Mouse (Mus musculus) midbrain, embryonic 14.5 days (tissue): ENCODE measurements around the gene Dgcr6. TPM values are rescaled to one million over a fixed set of nuclear protein-coding genes. Genes with fewer than 3 reads are reported as not detected.

Source experiments
- ATAC-seq: fragments of 200-750 bp; cut with Nextera tagmentation; 2 replicates; pipeline ENCODE4 v1.8.0; 2017; ENCODE audit warnings: moderate number of reproducible peaks, moderate library complexity; ENCODE audit not compliant: low FRiP score, low TSS enrichment
- DNase-seq: peaks from one replicate; pipeline ENCODE4 v3.0.0-alpha.2; 2015
- H3K27ac ChIP-seq: fragments of 300-500 bp; sonication (generic); replicated peaks from 2 replicates; pipeline ENCODE4 v1.5.1; 2014; ENCODE audit warnings: mild to moderate bottlenecking, low read depth, low read length, moderate library complexity
- H3K27me3 ChIP-seq: fragments of 300-500 bp; sonication (generic); 2 replicates; pipeline ENCODE4 v1.6.1; 2014; ENCODE audit warnings: low read length, control low read depth, mixed read lengths; ENCODE audit not compliant: control insufficient read depth, insufficient read depth
- H3K36me3 ChIP-seq: fragments of 300-500 bp; sonication (generic); 2 replicates; pipeline ENCODE4 v1.6.1; 2014; ENCODE audit warnings: low read length, control low read depth; ENCODE audit not compliant: control insufficient read depth, insufficient read depth
- H3K4me1 ChIP-seq: fragments of 300-500 bp; sonication (generic); 2 replicates; pipeline ENCODE4 v1.6.1; 2014; ENCODE audit warnings: mild to moderate bottlenecking, antibody characterized with exemption, low read length, control low read depth; ENCODE audit not compliant: control insufficient read depth, insufficient read depth
- H3K4me2 ChIP-seq: fragments of 300-500 bp; sonication (generic); 2 replicates; pipeline ENCODE4 v1.6.1; 2014; ENCODE audit warnings: mild to moderate bottlenecking, low read length, moderate library complexity
- H3K4me3 ChIP-seq: fragments of 300-500 bp; sonication (generic); replicated peaks from 2 replicates; pipeline ENCODE4 v1.5.1; 2014; ENCODE audit warnings: low read depth, low read length
- H3K9ac ChIP-seq: fragments of 300-500 bp; sonication (generic); replicated peaks from 2 replicates; pipeline ENCODE4 v1.6.1; 2014; ENCODE audit warnings: mild to moderate bottlenecking, low read length, moderate library complexity
- H3K9me3 ChIP-seq: fragments of 300-500 bp; sonication (generic); 2 replicates; pipeline ENCODE4 v1.6.1; 2016; ENCODE audit warnings: low read length, control low read depth, mixed read lengths; ENCODE audit not compliant: control insufficient read depth
- WGBS: fragments of 180-500 bp; shearing (Covaris S2); extraction: QIAGEN DNeasy Blood & Tissue Kit; methylation state at CpG from one replicate; pipeline ENCODE4 v1.1.7; 2014; 5-methylcytosine and 5-hydroxymethylcytosine counted together
- polyA plus RNA-seq: library from polyadenylated mRNA; unstranded; fragments of >200 nt; fragmentation: Nextera tagmentation; extraction: Ambion mirVana; gene quantifications from 2 replicates; pipeline ENCODE4 v1.2.1, GENCODE M21; 2014

Gene Dgcr6
- polyA plus RNA-seq, 1 experiment from 2014 or later, result 157 TPM

DNA sequence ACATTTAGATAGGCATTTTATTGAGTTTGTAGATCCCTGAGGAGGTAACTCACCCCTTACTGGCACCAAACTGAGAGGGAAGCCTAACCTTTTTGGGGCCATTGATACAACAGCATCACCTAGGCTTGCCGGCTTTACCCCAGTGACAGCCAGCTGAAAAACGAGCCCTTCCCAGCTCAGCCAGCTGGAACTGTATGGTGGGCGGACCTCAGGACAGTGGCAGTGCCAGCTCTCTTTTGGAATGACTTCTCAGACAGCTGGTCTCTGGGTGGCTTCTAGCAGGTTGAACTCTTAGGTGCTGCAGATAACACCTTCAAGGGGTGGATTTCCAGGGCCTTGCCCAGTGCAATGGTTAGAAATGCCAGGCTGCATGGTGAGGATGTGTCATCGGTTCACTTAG, 18.4 kb upstream of the Dgcr6 start:
- no peaks in the 10 kb centered on the region for H3K36me3 ChIP-seq
- no peak for DNase-seq
- WGBS, result 78% methylated on average over 4 of the region's 4 CpGs

DNA sequence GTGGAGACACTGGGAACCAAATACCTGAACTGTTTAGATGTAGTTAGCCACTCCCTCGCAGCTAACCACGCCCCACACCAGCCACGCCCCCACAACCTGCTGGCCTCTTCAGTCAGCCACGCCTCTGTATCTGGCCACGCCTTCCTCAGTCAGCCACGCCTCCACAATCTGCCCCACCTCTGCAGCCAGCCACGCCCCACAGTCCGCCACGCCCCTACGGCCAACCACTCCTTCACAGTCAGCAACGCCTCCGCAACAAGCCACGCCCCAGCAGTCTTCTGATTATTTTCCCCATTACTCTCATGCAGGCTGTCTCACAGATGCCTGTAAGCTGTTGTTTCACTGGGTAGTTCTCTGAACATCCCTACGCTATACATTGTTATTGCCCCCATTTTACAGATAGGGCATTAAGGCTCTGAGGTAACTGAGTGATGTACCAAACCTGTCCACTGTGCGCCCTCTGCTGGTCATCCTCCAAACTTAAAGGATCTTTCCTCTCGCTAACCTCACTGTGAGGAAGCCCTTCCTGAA, 16.2 kb upstream of the Dgcr6 start:
- Histone ChIP-seq H3K4me3 (no peak overlapping the region), H3K4me1 (no peaks in the 10 kb centered on the region), H3K9ac (no peak overlapping the region), H3K36me3 (no peaks in the 10 kb centered on the region), H3K27ac (no peak overlapping the region), H3K4me2 (no peak overlapping the region), H3K9me3 (no peaks in the 10 kb centered on the region), H3K27me3 (no peaks in the 10 kb centered on the region)
- ATAC-seq (no peak), DNase-seq (peak; percentile 70)
- 20% methylated on average over 16 of the region's 16 CpGs for WGBS

More for the DNA sequence above, 18.4 kb upstream of the Dgcr6 start:
- no peaks in the 10 kb centered on the region for H3K4me1 ChIP-seq
- H3K9me3 ChIP-seq, result no peaks in the 10 kb centered on the region
- no peak overlapping the region for H3K4me2 ChIP-seq
- H3K9ac ChIP-seq, result no peak overlapping the region
- H3K27ac ChIP-seq, result no peak overlapping the region
- no peaks in the 10 kb centered on the region for H3K27me3 ChIP-seq
- ATAC-seq, result no peak
- no peak overlapping the region for H3K4me3 ChIP-seq

DNA sequence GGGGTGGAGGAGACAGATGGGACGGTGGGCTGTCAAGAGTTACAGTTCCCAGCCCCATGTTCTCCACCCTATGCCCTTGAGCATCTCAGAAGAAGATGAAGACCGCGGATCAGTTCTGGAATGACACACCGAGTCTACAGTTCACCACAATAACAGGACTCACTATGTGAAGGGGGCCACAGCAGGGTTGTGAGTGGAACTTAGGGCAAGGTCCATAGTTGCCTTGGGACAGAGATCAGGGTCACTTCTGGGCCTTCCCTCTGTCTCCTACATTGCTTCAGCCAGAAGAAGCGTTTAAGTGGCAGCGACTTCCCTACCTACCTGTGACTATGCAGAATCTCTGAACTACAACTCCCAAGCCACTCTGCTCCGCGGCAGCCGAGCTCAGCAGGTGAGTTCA, 15.6 kb upstream of the Dgcr6 start:
- H3K27me3 ChIP-seq, result no peaks in the 10 kb centered on the region
- no peak overlapping the region for H3K27ac ChIP-seq
- H3K4me2 ChIP-seq, result no peak overlapping the region
- 54% methylated on average over 9 of the region's 9 CpGs for WGBS
- no peaks in the 10 kb centered on the region for H3K9me3 ChIP-seq
- no peak for DNase-seq
- H3K4me1 ChIP-seq, result no peaks in the 10 kb centered on the region
- no peaks in the 10 kb centered on the region for H3K36me3 ChIP-seq
- H3K9ac ChIP-seq, result no peak overlapping the region
- H3K4me3 ChIP-seq, result no peak overlapping the region
- no peak for ATAC-seq

DNA sequence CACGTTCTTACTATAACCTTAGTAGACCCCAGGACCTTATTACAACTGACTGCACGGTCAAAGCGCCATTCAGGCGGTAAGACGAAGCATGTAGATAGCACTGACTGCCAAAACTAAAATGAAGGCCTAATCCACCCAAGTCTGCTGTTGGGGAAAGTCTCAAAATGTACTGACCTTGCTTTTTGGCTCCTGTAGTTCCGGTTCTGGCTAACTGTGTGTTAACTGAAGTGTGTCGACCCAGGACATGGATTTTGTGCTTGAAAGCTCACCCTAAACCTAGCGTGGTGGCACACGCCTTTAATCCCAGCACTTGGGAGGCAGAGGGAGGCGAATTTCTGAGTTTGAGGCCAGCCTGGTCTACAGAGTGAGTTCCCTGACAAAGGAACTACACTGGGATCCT, 7.7 kb upstream of the Dgcr6 start:
- Histone ChIP-seq H3K27me3 (no peaks in the 10 kb centered on the region), H3K4me3 (no peak overlapping the region), H3K4me2 (no peak overlapping the region), H3K4me1 (no peaks in the 10 kb centered on the region), H3K9me3 (no peaks in the 10 kb centered on the region), H3K9ac (no peak overlapping the region), H3K36me3 (no peaks in the 10 kb centered on the region), H3K27ac (no peak overlapping the region)
- ATAC-seq, result no peak
- no peak for DNase-seq
- 82% methylated on average over 10 of the region's 10 CpGs for WGBS

DNA sequence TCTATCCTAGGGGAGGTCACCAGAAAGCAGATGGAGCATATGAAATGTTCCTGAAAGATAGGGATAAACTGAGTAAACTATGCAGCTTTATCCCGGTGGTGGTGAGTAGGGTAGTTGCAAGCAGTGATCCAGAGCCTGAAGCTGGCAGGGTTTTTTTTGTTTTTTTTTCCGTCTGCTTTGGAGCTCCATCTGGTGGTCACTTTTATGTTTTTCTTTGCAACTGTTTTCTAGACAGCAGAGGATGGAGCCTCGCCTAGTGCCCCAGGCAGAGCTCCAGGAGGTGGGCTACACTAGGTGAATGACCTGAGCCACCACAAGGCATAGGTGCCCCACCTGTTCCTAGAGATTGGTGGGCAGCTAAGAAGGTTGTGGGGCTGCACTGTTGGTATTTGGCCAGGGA, 5.0 kb upstream of the Dgcr6 start:
- Histone ChIP-seq H3K9me3 (no peaks in the 10 kb centered on the region), H3K36me3 (no peaks in the 10 kb centered on the region), H3K4me3 (no peak overlapping the region), H3K27ac (no peak overlapping the region), H3K4me2 (no peak overlapping the region), H3K27me3 (no peaks in the 10 kb centered on the region), H3K9ac (no peak overlapping the region), H3K4me1 (no peaks in the 10 kb centered on the region)
- WGBS, result 2% methylated on average over 3 of the region's 3 CpGs
- DNase-seq (peak; percentile 88), ATAC-seq (peak; percentile 50)

DNA sequence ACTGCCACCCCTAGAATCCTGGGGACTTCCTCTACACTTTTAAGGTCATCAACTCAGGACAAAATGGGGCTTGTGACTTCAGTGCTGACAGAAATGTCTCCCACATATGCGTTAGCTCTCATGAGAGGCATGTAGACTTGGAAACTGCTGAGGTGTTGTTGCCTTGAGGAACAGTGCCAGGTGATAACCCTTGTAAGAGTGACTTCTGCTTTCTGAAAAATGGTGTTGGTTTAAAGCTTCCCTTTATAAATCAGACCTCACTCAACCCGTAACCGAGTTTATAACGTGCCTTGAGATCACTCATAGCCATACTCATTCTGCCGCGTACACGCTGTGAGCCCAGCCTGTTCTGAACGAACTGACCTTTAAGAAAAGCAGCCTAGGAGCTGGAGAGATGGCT, 4.6 kb upstream of the Dgcr6 start:
- H3K9me3 ChIP-seq, result no peaks in the 10 kb centered on the region
- no peaks in the 10 kb centered on the region for H3K27me3 ChIP-seq
- WGBS, result 76% methylated on average over 8 of the region's 8 CpGs
- H3K4me2 ChIP-seq, result no peak overlapping the region
- no peak for DNase-seq
- no peaks in the 10 kb centered on the region for H3K36me3 ChIP-seq
- H3K4me1 ChIP-seq, result no peaks in the 10 kb centered on the region
- H3K9ac ChIP-seq, result no peak overlapping the region
- H3K27ac ChIP-seq, result no peak overlapping the region
- no peak overlapping the region for H3K4me3 ChIP-seq
- ATAC-seq, result no peak

DNA sequence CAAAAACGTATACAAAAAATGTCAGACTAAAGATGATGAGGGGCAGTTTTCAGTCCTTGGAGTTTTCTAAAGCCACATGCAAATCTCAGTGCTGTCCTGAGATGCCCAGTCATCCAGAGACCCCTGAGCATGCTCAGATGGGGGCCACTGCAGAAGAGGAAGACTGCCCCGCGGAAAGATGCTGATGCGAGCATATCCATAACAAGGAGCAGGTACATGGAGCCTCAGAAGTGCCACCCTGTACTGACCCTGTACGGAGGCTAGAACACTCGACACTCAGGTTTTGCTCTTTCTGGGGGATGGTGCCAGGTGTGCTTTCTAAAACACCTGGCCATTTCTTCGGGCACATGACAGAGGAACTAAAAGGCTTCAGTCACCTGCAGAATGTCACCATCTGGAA, 338 bp upstream of the Dgcr6 start:
- H3K4me1 ChIP-seq, result no peaks in the 10 kb centered on the region
- no peak overlapping the region for H3K4me2 ChIP-seq
- H3K27me3 ChIP-seq, result no peaks in the 10 kb centered on the region
- DNase-seq, result no peak
- no peaks in the 10 kb centered on the region for H3K36me3 ChIP-seq
- H3K27ac ChIP-seq, result no peak overlapping the region
- WGBS, result 61% methylated on average over 7 of the region's 7 CpGs
- no peak overlapping the region for H3K4me3 ChIP-seq
- H3K9me3 ChIP-seq, result no peaks in the 10 kb centered on the region
- no peak overlapping the region for H3K9ac ChIP-seq
- ATAC-seq, result 0 out of 2 replicates have a peak, but pooled peaks have one; percentile 8

DNA sequence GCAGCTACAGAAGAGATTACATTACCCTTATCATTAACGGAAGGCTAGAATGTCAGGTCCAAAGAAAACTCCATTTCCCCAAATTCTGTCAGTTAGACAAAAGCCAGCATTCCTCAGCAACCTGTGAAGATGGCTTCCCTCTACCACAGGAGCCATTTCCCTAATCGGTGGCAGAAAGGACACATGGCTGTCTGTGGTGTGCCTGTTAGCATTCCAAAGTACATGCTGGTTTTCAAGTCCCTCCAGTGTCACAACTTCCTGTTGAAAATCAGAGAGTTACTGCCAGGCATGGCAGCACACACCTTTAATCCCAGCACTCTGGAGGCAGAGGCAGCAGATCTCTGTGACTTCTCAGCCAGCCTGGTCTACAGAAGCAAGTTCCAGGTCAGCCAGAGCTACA, 3.6 kb downstream of the Dgcr6 start:
- Histone ChIP-seq H3K4me3 (no peak overlapping the region), H3K4me1 (no peaks in the 10 kb centered on the region), H3K27me3 (no peaks in the 10 kb centered on the region), H3K27ac (no peak overlapping the region), H3K9ac (no peak overlapping the region), H3K36me3 (no peaks in the 10 kb centered on the region), H3K4me2 (no peak overlapping the region), H3K9me3 (no peaks in the 10 kb centered on the region)
- ATAC-seq (no peak), DNase-seq (no peak)
- WGBS, result 80% methylated on average over 2 of the region's 2 CpGs

DNA sequence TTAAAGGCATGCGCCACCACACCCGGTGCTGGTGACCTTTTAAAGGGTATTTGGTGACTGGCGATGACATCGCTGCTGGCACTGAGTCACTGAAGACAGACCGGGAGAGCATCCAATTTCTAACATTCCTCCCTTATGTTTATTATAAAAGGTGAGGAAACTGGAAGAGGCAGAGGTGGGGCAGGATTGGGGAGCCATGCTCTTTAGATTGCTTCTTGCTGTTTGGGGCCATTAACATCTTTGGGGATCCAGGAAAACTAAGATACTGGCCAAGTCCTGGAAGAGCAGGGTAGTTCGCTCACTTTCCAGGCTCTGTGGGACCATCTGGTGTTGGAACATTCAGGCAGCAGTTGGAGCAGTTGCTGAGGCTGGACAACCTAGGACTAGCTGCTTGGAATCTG, 5.7 kb downstream of the Dgcr6 start:
- no peak for ATAC-seq
- H3K4me2 ChIP-seq, result no peak overlapping the region
- H3K4me1 ChIP-seq, result no peaks in the 10 kb centered on the region
- no peak overlapping the region for H3K27ac ChIP-seq
- H3K36me3 ChIP-seq, result no peaks in the 10 kb centered on the region
- H3K27me3 ChIP-seq, result no peaks in the 10 kb centered on the region
- H3K9ac ChIP-seq, result no peak overlapping the region
- WGBS, result 88% methylated on average over 6 of the region's 6 CpGs
- no peak overlapping the region for H3K4me3 ChIP-seq
- no peak for DNase-seq
- H3K9me3 ChIP-seq, result no peaks in the 10 kb centered on the region
